Mouse (Mus musculus) urinary bladder, adult 18-20 months (tissue): ENCODE measurements at regions not wholly inside any gene's neighbourhood (a gene's known extent, or its start where the extent isn't known, plus 50 kb on each side); places are given as distances from the start of the nearest gene placed in this dataset.

ENCODE experiments used
- DNase-seq, 2 experiments: peaks; one replicate each; pipeline ENCODE4 v3.0.0; 2022; ENCODE audit warnings: low spot score in 2 of 2, mixed read lengths in 2 of 2

DNA sequence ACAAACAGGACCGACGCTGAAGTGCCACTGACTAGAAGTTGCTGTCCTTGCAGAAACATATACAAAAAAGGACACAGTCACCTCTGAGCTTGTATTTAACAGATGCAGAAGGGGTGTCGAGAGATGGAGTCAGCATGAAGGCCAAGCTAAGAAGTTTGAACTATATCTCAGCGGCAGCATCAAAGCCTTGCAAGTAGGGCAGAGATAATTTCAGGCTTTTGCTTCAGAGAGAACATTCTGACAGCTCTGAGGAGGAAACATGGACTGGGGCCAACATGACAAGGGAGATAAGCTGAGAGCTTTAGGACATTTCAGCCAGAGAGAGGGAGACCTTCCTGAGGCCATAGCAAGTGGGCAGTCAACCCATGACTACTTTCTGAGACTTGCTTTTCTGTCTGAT lies 856.7 kb downstream of the Epha4 start:
- DNase-seq: no peak

GRCm38 (mm10) chr1:76660146-76660545 lies 854.7 kb downstream of the Epha4 start:
- DNase-seq: no peak

GRCm38 (mm10) chr1:76664381-76664780 lies 850.5 kb downstream of the Epha4 start:
- DNase-seq: peak in 1 of 2 experiments; percentile 1

DNA sequence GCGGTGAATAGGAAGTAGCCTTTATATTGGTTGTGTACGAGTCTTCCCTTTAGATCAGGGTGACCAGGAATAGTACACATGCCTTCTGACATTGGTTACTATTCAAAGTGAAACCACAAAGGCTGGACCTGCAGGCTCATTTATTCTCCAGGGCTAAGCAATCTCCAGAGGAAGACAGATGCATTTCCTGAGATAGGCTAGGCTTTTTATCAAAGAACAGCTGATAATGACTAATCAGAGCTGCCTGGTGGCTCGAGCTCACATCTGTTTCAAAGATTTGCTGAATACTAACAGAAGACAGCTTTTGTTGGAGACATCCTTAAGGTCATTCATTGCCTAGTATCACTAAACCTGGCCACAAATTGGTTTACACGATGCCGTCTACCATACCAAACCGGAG lies 838.1 kb downstream of the Epha4 start:
- no peak for DNase-seq

GRCm38 (mm10) chr1:76705556-76705955 lies 809.3 kb downstream of the Epha4 start:
- DNase-seq: no peak

DNA sequence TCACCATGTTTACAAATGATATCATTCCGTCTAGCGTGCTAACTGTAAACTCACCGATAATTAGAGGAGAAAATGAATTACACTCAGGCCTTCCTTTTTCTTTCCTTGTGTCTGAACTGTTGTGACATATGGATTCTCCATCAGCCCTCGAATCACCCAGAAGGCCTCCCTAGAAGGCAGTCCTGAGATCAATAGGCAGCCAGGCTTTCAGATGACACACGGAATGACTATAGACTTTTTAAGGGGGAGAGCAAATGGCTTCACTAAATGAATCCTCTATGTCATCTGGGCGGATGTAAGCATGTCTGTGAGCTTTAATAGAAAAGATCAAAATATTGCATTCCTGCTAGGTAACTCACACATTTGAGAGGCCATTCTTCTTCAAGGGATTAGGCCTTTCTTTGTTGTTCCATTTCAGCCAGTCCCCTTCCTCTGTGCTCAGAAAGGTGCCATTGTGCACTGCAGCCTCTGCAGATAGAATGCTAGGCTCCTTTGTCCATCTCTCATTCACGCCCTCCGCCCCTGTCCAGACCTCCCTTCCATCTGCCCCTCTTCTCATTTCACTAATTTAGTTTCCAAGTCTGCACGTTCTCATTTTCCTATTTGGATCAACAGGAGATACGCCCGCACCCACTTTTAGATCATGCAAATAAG lies 797.1 kb downstream of the Epha4 start:
- DNase-seq: no peak

GRCm38 (mm10) chr1:76724453-76724852 lies 790.4 kb downstream of the Epha4 start:
- DNase-seq: peak in 1 of 2 experiments; percentile 20

DNA sequence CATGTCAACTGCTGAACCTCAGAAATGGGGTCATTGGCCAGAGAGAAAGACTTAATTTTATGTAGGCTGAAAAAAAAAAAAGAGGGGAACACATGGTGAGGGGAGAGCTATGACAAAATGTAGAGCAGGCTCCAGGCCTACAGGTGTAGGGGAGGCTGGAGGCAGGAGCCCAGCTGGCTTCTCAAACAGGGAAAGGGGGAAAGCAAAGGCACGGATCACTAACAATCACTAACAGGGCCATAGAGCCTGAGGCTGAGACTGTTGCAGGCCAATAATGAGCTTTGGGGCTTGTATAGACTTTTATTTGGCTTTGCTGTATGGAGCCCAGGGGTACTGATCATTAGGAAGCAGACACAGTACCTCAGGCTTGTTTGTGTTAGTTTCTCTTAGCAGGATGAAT lies 777.9 kb downstream of the Epha4 start:
- DNase-seq: no peak

DNA sequence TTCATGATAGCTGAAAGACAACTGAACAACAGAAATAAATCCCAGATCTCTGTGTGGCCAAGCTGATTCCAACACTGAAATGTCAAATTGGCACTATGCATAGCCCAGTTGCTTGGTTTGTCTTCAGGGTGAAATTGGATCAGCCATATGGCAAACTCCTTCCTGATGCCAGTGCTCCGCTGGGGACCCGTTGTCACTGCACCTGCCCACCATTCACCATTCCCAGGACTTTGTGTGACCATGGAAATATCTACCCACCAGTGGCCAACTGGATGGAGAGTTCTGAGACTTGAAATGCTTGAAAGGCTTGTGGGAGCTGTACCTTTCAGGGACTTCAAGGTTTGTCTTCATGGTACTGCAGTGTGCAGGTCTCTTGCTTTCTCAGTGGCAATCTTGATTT lies 777.2 kb downstream of the Epha4 start:
- no peak for DNase-seq

GRCm38 (mm10) chr1:76772694-76773093 lies 742.2 kb downstream of the Epha4 start:
- DNase-seq: no peak

GRCm38 (mm10) chr1:76786871-76787270 lies 728.0 kb downstream of the Epha4 start:
- DNase-seq: no peak

- DNase-seq: no peak
These were observed 721.5 kb downstream of the Epha4 start for GRCm38 (mm10) chr1:76793438-76793837.

- DNase-seq: no peak
These were observed 695.0 kb downstream of the Epha4 start for GRCm38 (mm10) chr1:76819906-76820305.

- no peak for DNase-seq
These were observed 693.3 kb downstream of the Epha4 start for GRCm38 (mm10) chr1:76821610-76822009.

DNA sequence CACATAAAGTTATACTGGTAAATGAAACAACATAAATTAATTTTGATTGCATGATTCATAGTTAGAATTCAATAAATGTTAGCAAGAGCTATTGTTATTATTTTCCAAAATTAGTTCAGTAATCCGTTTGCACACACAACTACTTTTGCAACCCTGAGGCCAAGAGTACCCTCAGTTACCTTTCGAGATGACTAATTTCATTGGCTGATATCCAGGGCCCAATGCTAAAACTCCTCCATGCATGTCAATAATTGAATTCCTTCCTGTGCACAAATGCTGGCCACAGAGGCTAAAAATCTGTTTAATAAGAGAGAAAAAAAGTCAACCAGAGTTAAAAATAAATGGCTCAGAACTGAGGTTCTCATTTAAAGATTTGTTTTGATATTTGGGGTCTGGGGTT lies 685.2 kb downstream of the Epha4 start:
- no peak for DNase-seq

DNA sequence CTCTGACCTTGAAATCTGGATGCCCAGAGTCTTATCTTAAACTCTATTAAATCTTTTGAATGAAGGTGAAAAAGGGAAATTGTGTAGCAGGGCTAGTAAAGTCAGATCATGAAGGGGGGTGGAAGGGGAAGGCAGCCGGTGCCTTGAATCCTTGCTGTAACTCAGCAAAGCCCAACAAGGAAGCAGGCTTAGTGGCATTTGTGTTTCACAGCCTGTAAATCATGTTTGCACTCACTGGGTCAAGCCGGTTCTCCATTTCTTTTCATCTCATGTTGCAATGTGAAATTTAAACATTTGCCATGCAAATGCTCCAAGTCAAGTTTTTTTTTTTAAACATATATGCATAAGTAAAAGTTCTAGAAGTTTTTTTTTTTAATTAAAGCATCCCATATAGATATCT lies 682.6 kb downstream of the Epha4 start:
- DNase-seq: no peak

- DNase-seq: no peak
These were observed 679.7 kb downstream of the Epha4 start for GRCm38 (mm10) chr1:76835028-76835683.

DNA sequence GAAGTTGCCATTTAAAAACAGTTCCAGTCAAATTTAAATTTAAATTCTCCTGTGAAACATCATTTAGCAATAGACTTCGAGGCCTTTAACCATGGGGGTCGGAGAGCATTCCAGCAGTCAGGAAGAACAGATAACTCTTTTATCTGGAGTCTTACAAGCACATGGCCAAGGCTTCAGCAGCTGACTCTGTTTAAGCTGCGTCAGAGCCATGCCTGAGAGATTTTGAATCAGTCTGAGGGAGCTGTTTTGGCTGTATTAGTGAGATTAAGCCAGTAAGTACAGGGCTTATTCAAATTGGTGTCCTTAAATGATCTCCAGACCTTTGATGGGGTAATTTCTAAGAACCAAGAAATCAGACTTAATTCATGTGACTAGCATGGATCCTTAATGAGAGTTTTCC lies 665.5 kb downstream of the Epha4 start:
- DNase-seq: no peak

- no peak for DNase-seq
These were observed 648.5 kb downstream of the Epha4 start for GRCm38 (mm10) chr1:76866304-76866968.

- no peak for DNase-seq
These were observed 641.7 kb downstream of the Epha4 start for GRCm38 (mm10) chr1:76873207-76873606.

GRCm38 (mm10) chr1:76880111-76880782 lies 634.6 kb downstream of the Epha4 start:
- no peak for DNase-seq

- no peak for DNase-seq
These were observed 634.1 kb downstream of the Epha4 start for GRCm38 (mm10) chr1:76880783-76881145.
